In the genomic region with DNA sequence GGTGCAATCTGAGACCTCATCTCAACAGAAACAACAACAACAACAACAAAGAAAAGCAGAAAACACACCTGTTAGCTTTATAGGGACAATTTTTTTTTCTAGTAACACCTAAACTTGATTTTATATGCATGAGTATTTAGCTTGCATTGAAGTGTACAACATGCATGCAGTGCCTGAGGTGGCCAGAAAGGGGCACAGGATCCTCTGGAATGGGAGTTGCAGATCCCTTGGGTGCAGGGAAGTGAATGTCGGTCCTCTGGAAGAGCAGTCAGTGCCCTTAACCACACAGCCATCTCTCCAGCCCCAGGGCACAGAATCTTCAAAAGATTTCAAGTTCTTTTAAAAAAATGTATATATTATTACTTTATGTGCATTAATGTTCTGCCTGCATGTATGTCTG, we compare ENCODE assay signal across 10 mouse cellular contexts. TPM values are rescaled to one million over a fixed set of nuclear protein-coding genes. Genes with fewer than 3 reads are reported as not detected.
DNase-seq lines count a peak whose midpoint lies in the region; ATAC-seq and TF ChIP-seq lines count a peak whose summit lies in the region.
"Had no signal": no experiment of that assay in that cellular context is flagged by ENCODE, and none has a peak within 500 bp of the region (broad histone marks: within the 10 kb centered on the region; RNA-seq: fewer than 3 reads in every experiment).

No protein-coding gene starts in this region.

- no peaks in the 10 kb centered on the region for H3K27me3 ChIP-seq in heart, embryonic 14.5 days (ENCODE audit: control insufficient read depth, insufficient read depth, low read length)
- H3K27me3 ChIP-seq in ES-Bruce4 (ENCODE audit: control insufficient read depth, insufficient read depth, low read length, poor library complexity, severe bottlenecking) = no peaks in the 10 kb centered on the region
- H3K27me3 ChIP-seq in forebrain, postnatal 0 days (ENCODE audit: insufficient read depth, low read length) = no peaks in the 10 kb centered on the region
- H3K27me3 ChIP-seq in liver, embryonic 16.5 days (ENCODE audit: control insufficient read depth, insufficient read depth, low read depth, low read length) = no peaks in the 10 kb centered on the region

- no peak for TF ChIP-seq POLR2A in ES-Bruce4 (IDR thresholded peaks at IDR 0.05; ENCODE audit: insufficient read depth, low read length)

- no peak for ATAC-seq in heart, embryonic 14.5 days (ENCODE audit: insufficient number of reproducible peaks, insufficient read depth, low FRiP score, low read depth)
- no peak for ATAC-seq in forebrain, postnatal 0 days
- no peak for ATAC-seq in liver, embryonic 16.5 days (ENCODE audit: low read depth)

- no peak for DNase-seq in heart, adult 18-20 months
- no peak for DNase-seq in forebrain, postnatal 0 days
- no peak for DNase-seq in spleen, postnatal 10 days (ENCODE audit: low spot score in 2 of 2)
- no peak for DNase-seq in ovary, postnatal 10 days (ENCODE audit: low spot score)
- no peak for DNase-seq in gastrocnemius, postnatal 25 days
- DNase-seq: cerebellum, adult 11-12 months; right cerebral cortex, adult 18-20 months had no signal

- 0 out of 2 replicates have a peak overlapping the region, but pooled peaks have one; percentile 79 for H3K9ac ChIP-seq in heart, embryonic 14.5 days (ENCODE audit: low read length)
- H3K9ac ChIP-seq in ES-Bruce4 (ENCODE audit: low read depth, poor library complexity, severe bottlenecking) = peak overlapping the region; percentile 67
- H3K9ac ChIP-seq in forebrain, postnatal 0 days = no peak overlapping the region
- H3K9ac ChIP-seq in liver, embryonic 16.5 days (ENCODE audit: low read depth, low read length) = peak overlapping the region; percentile 79

- peak overlapping the region; percentile 74 for H3K4me2 ChIP-seq in heart, embryonic 14.5 days (ENCODE audit: low read length)
- H3K4me2 ChIP-seq in forebrain, postnatal 0 days (ENCODE audit: low read depth) = no peak overlapping the region
- peak overlapping the region; percentile 85 for H3K4me2 ChIP-seq in liver, embryonic 16.5 days (ENCODE audit: low read depth, low read length)

- H3K36me3 ChIP-seq in heart, embryonic 14.5 days (ENCODE audit: control insufficient read depth, insufficient read depth, low read length) = peaks cover 38% of the 10 kb centered on the region
- peaks cover 23% of the 10 kb centered on the region for H3K36me3 ChIP-seq in ES-Bruce4 (ENCODE audit: control insufficient read depth, insufficient read depth, low read length, poor library complexity, severe bottlenecking)
- 0 out of 2 replicates have a peak, but pooled peaks cover 5% of the 10 kb centered on the region for H3K36me3 ChIP-seq in forebrain, postnatal 0 days (ENCODE audit: insufficient read depth)
- peaks cover 15% of the 10 kb centered on the region; the same call in 1 of the 2 replicates for H3K36me3 ChIP-seq in liver, embryonic 16.5 days (ENCODE audit: control insufficient read depth, insufficient read depth)

- TF ChIP-seq EP300 in ES-Bruce4 (IDR thresholded peaks at IDR 0.05; ENCODE audit: insufficient read depth, low read depth, low read length) = no peak

- H3K4me3 ChIP-seq in heart, embryonic 14.5 days (ENCODE audit: control insufficient read depth in 1 of 2, insufficient read depth in 1 of 2, low read depth in 1 of 2, low read length in 2 of 2) = peak overlapping the region in 1 of 2 experiments; percentile 61; a peak in 1 of 4 replicates
- peak overlapping the region; percentile 79 for H3K4me3 ChIP-seq in ES-Bruce4 (ENCODE audit: low read depth, low read length)
- no peak overlapping the region for H3K4me3 ChIP-seq in forebrain, postnatal 0 days (ENCODE audit: low read depth, low read length)
- H3K4me3 ChIP-seq in liver, embryonic 16.5 days (ENCODE audit: low read depth, low read length) = peak overlapping the region; percentile 84

- no peak for TF ChIP-seq CTCF in ES-Bruce4 (IDR thresholded peaks at IDR 0.05; ENCODE audit: low read depth, low read length)
- peak; percentile 20; the same call in 1 of the 2 replicates for TF ChIP-seq CTCF in forebrain, postnatal 0 days (IDR thresholded peaks at IDR 0.05; ENCODE audit: low read depth)

- 19% methylated on average over 1 of the region's 1 CpGs for WGBS in heart, embryonic 14.5 days
- 18% methylated on average over 1 of the region's 1 CpGs for WGBS in forebrain, postnatal 0 days
- 22% methylated on average over 1 of the region's 1 CpGs for WGBS in liver, embryonic 16.5 days (ENCODE audit: insufficient replicate concordance)

- no peaks in the 10 kb centered on the region for H3K9me3 ChIP-seq in heart, embryonic 14.5 days (ENCODE audit: control insufficient read depth, low read length)
- no peaks in the 10 kb centered on the region for H3K9me3 ChIP-seq in ES-Bruce4 (replicated peaks; ENCODE audit: control insufficient read depth, insufficient read depth, low read length, poor library complexity, severe bottlenecking)
- no peaks in the 10 kb centered on the region for H3K9me3 ChIP-seq in forebrain, postnatal 0 days (ENCODE audit: low read length)
- no peaks in the 10 kb centered on the region for H3K9me3 ChIP-seq in liver, embryonic 16.5 days (replicated peaks; ENCODE audit: control insufficient read depth, low read length)

- H3K27ac ChIP-seq in heart, embryonic 14.5 days (replicated peaks in 1 of 2; ENCODE audit: control insufficient read depth in 1 of 2, insufficient read depth in 1 of 2, low read depth in 2 of 2, low read length in 2 of 2) = no peak overlapping the region
- no peak overlapping the region for H3K27ac ChIP-seq in ES-Bruce4 (ENCODE audit: insufficient read depth, low read length)
- H3K27ac ChIP-seq in forebrain, postnatal 0 days (ENCODE audit: low read depth, low read length) = no peak overlapping the region
- no peak overlapping the region for H3K27ac ChIP-seq in liver, embryonic 16.5 days (ENCODE audit: low read length)

- H3K4me1 ChIP-seq in heart, embryonic 14.5 days (ENCODE audit: control insufficient read depth in 2 of 2, insufficient read depth in 2 of 2, low read length in 2 of 2) = peaks cover 4 to 19% of the 10 kb centered on the region in 2 experiments; a peak in 3 of 4 replicates
- H3K4me1 ChIP-seq in ES-Bruce4 (ENCODE audit: control insufficient read depth, insufficient read depth, low read length) = peaks cover 6% of the 10 kb centered on the region
- no peaks in the 10 kb centered on the region for H3K4me1 ChIP-seq in forebrain, postnatal 0 days (ENCODE audit: insufficient read depth)
- peaks cover 50% of the 10 kb centered on the region for H3K4me1 ChIP-seq in liver, embryonic 16.5 days (ENCODE audit: control insufficient read depth, low read depth, low read length)

RNA-seq across cellular contexts. Expression of a gene that starts 1.4 kb away (rescaled TPM):
- polyA plus RNA-seq in heart, embryonic 14.5 days (2014; fragmentation: Nextera tagmentation; extraction: Ambion mirVana) = 42.7 and 45.1 TPM in 2 replicates
- total RNA-seq in heart, adult 18-20 months (2021) = 10 to 100 TPM in 1 of 2 experiments, 1 to 10 TPM in 1; 8.7 to 10.6 TPM
- polyA plus RNA-seq in ES-Bruce4 (2011; ENCODE audit: insufficient read depth, insufficient read length, low read depth, missing spikeins) = 95.9 and 97.3 TPM in 2 replicates
- 12.4 and 18.1 TPM in 2 replicates for total RNA-seq in forebrain, postnatal 0 days (2014; rRNA removed)
- 13.7 and 15.3 TPM in 2 replicates for polyA plus RNA-seq in forebrain, postnatal 0 days (2015; fragmentation: Nextera tagmentation; extraction: Ambion mirVana)
- 47.2 and 48.6 TPM in 2 replicates for polyA plus RNA-seq in liver, embryonic 16.5 days (2015; fragmentation: Nextera tagmentation; extraction: Ambion mirVana)
- 10 to 100 TPM in 1 of 2 experiments, 1 to 10 TPM in 1; 9.2 to 10.8 TPM for total RNA-seq in gastrocnemius, postnatal 25 days (2021)

RNA-seq across cellular contexts. Expression of a gene that starts 23.3 kb away (rescaled TPM):
- polyA plus RNA-seq in heart, embryonic 14.5 days (2014; fragmentation: Nextera tagmentation; extraction: Ambion mirVana) = not detected in 2 replicates
- total RNA-seq in heart, adult 18-20 months (2021) = not detected
- polyA plus RNA-seq in ES-Bruce4 (2011; ENCODE audit: insufficient read depth, insufficient read length, low read depth, missing spikeins) = not detected in 2 replicates
- not detected in 2 replicates for total RNA-seq in forebrain, postnatal 0 days (2014; rRNA removed)
- polyA plus RNA-seq in forebrain, postnatal 0 days (2015; fragmentation: Nextera tagmentation; extraction: Ambion mirVana) = not detected in 2 replicates
- polyA plus RNA-seq in liver, embryonic 16.5 days (2015; fragmentation: Nextera tagmentation; extraction: Ambion mirVana) = 0.06 TPM in 2 replicates
- total RNA-seq in gastrocnemius, postnatal 25 days (2021) = not detected

RNA-seq across cellular contexts. Expression of a gene that starts 38.0 kb away (rescaled TPM):
- 9.1 and 9.7 TPM in 2 replicates for polyA plus RNA-seq in heart, embryonic 14.5 days (2014; fragmentation: Nextera tagmentation; extraction: Ambion mirVana)
- total RNA-seq in heart, adult 18-20 months (2021) = 1 to 10 TPM; 6.6 to 9.0 TPM
- polyA plus RNA-seq in ES-Bruce4 (2011; ENCODE audit: insufficient read depth, insufficient read length, low read depth, missing spikeins) = 0.93 and 1.5 TPM in 2 replicates
- total RNA-seq in forebrain, postnatal 0 days (2014; rRNA removed) = 13.3 and 18.4 TPM in 2 replicates
- 13.5 and 15.6 TPM in 2 replicates for polyA plus RNA-seq in forebrain, postnatal 0 days (2015; fragmentation: Nextera tagmentation; extraction: Ambion mirVana)
- polyA plus RNA-seq in liver, embryonic 16.5 days (2015; fragmentation: Nextera tagmentation; extraction: Ambion mirVana) = 2.9 and 3.6 TPM in 2 replicates
- total RNA-seq in gastrocnemius, postnatal 25 days (2021) = 10 to 100 TPM; 12.0 to 13.0 TPM

RNA-seq across cellular contexts. Expression of a gene that starts 49.8 kb away (rescaled TPM):
- polyA plus RNA-seq in heart, embryonic 14.5 days (2014; fragmentation: Nextera tagmentation; extraction: Ambion mirVana) = 85.8 and 86.9 TPM in 2 replicates
- 10 to 100 TPM; 77.6 to 84.0 TPM for total RNA-seq in heart, adult 18-20 months (2021)
- polyA plus RNA-seq in ES-Bruce4 (2011; ENCODE audit: insufficient read depth, insufficient read length, low read depth, missing spikeins) = 129 and 137 TPM in 2 replicates
- 52.8 and 64.5 TPM in 2 replicates for total RNA-seq in forebrain, postnatal 0 days (2014; rRNA removed)
- 56.8 and 60.1 TPM in 2 replicates for polyA plus RNA-seq in forebrain, postnatal 0 days (2015; fragmentation: Nextera tagmentation; extraction: Ambion mirVana)
- 48.4 and 52.8 TPM in 2 replicates for polyA plus RNA-seq in liver, embryonic 16.5 days (2015; fragmentation: Nextera tagmentation; extraction: Ambion mirVana)
- total RNA-seq in gastrocnemius, postnatal 25 days (2021) = 10 to 100 TPM; 80.6 to 83.5 TPM

RNA-seq across cellular contexts. Expression of a gene that starts 53.0 kb away (rescaled TPM):
- 6.5 and 7.3 TPM in 2 replicates for polyA plus RNA-seq in heart, embryonic 14.5 days (2014; fragmentation: Nextera tagmentation; extraction: Ambion mirVana)
- 10 to 100 TPM; 32.0 to 40.4 TPM for total RNA-seq in heart, adult 18-20 months (2021)
- polyA plus RNA-seq in ES-Bruce4 (2011; ENCODE audit: insufficient read depth, insufficient read length, low read depth, missing spikeins) = 21.8 and 25.2 TPM in 2 replicates
- 5.5 and 7.7 TPM in 2 replicates for total RNA-seq in forebrain, postnatal 0 days (2014; rRNA removed)
- polyA plus RNA-seq in forebrain, postnatal 0 days (2015; fragmentation: Nextera tagmentation; extraction: Ambion mirVana) = 3.0 and 3.3 TPM in 2 replicates
- 22.2 and 23.4 TPM in 2 replicates for polyA plus RNA-seq in liver, embryonic 16.5 days (2015; fragmentation: Nextera tagmentation; extraction: Ambion mirVana)
- 10 to 100 TPM; 76.8 to 81.5 TPM for total RNA-seq in gastrocnemius, postnatal 25 days (2021)
